Mouse (Mus musculus) cerebellum, postnatal 10 days (tissue): ENCODE results near the gene Gm44502.
A peak's percentile ranks its signal among the peaks of the same experiment; 100 is the strongest.

Source experiments
- DNase-seq, 2 experiments: peaks; one replicate each; pipeline ENCODE4 v3.0.0; 2021; ENCODE audit warnings: mixed read lengths in 2 of 2

Gm44502 gene

DNA sequence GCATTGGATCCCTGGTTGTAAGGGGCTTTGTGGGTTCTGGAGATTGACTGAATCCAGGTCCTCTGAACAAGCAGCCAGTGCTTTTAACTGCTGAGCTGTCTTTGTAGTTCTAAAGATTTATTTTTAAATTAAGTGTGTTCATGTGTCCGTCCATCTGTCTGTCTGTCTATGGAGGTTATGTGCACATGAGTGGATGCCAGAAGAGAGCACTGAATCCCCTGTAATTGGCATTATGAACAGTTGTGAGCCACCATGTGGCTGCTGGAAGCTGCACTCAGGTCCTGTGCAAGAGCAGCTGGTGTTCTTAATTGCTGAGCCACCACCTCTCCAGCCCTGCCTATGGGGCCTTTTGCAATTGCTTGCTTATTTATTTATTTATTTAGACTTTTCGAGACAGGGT, 31.4 kb downstream of the Gm44502 start:
- DNase-seq: peak; percentile 65 to 68

GRCm38 (mm10) chr15:89396883-89397282, 32.6 kb downstream of the Gm44502 start:
- peak in 1 of 2 experiments; percentile 10 for DNase-seq

GRCm38 (mm10) chr15:89390081-89390480, 39.4 kb downstream of the Gm44502 start:
- DNase-seq: peak in 1 of 2 experiments; percentile 73

- DNase-seq: no peak
Observed at GRCm38 (mm10) chr15:89387127-89387526, 42.4 kb downstream of the Gm44502 start.

GRCm38 (mm10) chr15:89384617-89385016, 44.9 kb downstream of the Gm44502 start, which contains the start of gene Klhdc7b:
Gene Klhdc7b, plus strand, starts transcription at chr15:89384917.
- no peak for DNase-seq

DNA sequence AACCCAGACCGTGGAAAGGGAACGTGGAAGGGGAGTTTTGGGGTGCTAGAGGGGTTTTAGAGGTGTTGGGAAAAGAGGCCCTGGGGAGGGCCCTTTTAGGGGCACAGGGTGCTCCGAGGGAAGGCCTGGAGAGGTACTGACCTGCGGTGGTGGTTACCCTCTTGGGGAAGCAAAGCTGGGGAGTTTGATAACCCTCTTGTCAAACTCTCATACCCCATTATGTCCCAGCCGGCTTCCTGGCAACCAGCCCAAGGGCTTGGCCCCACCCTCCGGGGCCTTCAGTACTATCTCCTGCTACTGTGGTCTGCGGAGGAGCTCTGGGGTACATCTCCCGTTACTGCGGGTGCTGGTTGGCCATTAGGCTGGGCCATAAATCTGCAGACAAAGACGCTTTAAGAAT, 50.1 kb downstream of the Gm44502 start:
- peak; percentile 68 to 70 for DNase-seq

GRCm38 (mm10) chr15:89378831-89379401, 50.6 kb downstream of the Gm44502 start, which contains the start of gene Odf3b:
Gene Odf3b, minus strand, starts transcription at chr15:89379282.
- DNase-seq: peak; percentile 72 to 76

DNA sequence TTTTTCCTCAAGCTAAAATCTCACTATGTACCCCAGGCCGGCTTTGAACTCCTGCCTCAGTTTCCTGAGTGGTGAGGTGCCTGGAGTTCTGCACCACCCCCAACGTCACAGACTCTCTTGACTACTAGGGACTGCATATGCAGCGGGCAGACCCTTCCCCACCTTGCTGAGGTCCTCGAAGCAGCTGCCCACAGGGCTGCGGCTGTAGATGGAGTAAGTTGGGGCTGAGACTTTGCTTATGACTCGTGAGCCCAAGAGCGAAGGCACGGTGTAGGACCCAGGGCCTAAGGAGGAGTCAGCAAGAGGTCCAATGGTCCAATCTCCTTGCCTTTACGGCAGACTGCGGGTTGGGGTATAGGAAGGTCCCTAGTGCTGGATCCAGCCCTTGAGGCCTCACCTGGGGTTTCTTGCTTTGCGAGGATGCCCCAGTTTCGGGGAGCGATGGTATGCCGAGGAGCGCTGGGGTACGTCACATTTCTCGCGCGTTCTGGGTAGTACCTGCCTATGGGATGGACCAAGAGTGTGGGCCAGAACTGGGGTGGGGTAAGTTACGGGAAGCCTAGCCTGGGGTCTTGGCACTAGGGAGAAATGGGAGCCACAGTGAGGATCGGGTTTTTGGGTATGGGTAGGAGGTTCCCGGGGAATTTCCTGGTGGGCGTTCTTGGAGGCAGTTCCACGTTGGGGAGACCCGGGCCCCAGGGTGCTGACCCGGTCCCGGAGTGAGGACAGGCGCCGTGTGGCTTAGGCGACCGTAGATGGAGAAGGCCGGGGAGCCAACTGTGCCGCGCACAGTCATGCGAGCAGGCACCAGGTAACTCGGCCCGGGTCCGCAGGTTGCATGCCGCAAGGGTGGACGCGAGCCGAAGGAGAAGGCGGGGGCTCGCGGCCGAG, 51.3 kb downstream of the Gm44502 start:
- DNase-seq: no peak

DNA sequence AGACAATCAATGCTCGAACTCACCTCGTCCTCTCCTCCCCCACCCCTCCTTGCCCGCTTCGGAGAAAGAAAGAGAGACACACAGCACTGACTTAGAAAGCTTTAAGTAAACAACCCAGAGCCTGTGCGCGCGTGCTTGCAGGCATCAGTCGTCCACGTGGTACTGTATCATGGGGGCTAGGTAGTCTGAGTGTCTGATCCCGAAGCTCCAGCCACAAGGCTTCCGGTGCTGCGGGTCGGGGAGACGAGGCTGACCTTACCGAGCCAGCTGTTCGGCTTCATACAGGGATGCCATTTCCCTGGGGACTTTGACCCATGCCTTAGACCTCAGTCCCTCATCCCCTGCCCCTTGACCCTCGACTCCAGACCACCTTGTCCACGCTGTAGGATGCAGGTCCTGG, 52.1 kb downstream of the Gm44502 start:
- DNase-seq: no peak

- no peak for DNase-seq
Observed at GRCm38 (mm10) chr15:89376957-89377356, 52.5 kb downstream of the Gm44502 start, which contains the start of gene Tymp. Gene Tymp, minus strand, starts transcription at chr15:89377039.

- no peak for DNase-seq
Observed at GRCm38 (mm10) chr15:89376040-89376439, 53.5 kb downstream of the Gm44502 start.

DNA sequence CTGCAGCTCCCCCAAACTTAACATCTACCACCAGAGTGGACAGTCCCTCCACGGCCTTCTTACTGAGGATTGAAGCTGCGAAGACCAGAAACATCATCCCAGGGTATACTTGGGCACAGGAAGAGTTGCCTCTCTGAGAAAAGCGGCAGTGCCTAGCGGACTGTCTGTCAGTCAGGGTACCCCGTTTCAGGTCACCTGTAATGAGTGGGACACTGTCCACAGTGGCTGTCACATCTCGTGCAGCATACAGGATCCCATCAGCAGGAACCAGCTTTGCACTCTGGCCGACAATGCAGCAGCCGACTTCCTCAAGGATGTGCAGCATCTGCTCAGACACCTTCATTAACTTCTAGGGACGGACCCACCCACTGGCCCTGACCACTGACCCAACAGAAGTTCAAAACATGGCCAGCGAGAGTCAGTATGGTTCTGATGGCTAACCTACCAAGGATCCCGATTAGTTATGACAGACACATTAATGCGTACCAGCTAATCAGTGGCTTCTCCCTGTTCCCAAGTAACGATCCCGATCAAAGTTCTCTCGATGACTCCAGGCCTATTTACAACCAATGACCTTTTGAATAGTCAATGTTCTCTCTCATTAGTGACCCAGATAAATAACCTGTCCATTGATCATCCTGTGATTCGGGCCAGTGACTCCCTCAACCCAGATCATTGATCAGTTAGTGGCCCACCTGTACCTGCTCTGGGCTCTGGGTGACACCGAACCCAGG, 54.5 kb downstream of the Gm44502 start:
- DNase-seq: no peak

- DNase-seq: no peak
Observed at GRCm38 (mm10) chr15:89374340-89374739, 55.2 kb downstream of the Gm44502 start.

DNA sequence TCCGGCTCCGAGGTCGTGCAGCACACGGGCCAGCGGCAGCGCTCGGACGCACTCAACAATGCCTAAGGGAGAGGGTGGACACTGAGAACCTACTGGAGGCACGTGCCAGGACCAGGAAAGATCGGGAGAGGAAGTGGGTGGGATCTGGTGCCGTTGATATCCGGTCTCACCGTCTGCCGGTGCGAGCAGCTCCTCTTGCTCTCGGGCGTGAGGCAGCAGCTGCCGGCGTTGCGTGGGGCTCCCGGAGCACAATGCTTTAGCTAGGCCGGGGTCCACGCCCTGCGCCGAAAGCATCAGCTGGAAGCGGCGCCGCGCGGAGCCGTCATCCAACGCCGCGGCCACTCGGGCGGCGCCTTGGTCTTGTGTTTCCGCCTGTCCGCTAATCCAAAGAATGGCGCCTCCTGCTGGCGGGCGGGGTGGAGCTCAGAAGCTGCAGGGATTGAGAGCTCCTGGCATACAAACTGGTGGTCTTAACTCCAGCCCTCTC, 55.7 kb downstream of the Gm44502 start, which contains the start of gene Sco2:
Sco2 (minus strand) TSS at position 85 of the 487 bp plus-strand sequence.
- DNase-seq: peak; percentile 99 to 100

DNA sequence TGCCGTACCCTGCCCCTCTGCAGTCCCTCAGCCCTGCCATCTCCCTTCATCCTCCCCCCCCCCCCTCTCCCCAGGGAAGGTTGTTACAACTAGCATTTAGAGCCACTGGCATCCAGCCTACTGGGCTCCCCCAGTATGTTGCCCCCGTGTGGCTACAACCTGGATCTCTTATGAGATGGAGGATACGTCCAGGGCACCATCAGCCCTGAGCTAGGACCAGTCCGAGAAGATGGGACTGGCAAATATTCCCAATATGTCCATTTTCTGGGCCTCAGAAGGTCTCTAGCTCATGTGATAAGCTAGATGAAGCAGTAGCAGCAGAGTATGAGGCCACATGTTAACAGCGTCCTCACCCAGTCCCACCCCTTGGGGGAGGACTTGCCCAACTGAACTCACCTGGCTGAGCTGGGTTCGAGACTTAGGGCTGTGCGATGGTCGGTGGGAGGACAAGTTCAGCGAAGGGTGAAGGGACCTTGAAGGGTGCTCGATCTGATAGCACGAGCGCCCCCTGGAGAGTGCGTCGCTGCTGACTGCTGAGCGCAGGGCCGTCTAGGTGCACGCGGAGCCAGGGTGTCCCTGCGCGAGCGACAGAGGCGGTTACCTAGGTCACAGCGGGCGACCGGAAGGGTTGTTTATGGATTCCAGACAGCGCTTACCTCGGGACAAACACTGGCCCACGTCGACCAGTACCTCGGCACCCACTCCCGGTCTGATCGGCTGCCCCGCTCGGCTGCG, 56.3 kb downstream of the Gm44502 start:
- peak; percentile 89 for DNase-seq

DNA sequence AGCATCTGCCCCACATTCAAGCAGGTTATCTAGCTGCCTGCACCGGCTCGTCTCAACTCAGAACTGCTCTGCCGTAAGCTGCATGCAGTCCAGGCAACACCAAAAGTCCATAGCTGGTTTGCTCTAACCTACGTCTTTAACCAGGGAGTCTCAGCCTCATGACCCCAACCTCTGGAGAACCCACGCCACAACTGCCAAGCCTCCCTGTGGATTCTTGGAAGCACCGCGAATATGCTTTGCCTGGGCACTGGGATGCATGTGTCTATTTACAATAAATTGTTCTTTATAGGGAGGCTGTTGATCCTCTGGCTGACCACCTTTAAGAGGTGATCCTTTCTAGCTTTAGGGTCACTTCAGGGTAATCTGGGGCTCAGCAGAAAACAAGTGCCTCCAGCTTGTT, 57.0 kb downstream of the Gm44502 start:
- peak in 1 of 2 experiments; percentile 44 for DNase-seq

DNA sequence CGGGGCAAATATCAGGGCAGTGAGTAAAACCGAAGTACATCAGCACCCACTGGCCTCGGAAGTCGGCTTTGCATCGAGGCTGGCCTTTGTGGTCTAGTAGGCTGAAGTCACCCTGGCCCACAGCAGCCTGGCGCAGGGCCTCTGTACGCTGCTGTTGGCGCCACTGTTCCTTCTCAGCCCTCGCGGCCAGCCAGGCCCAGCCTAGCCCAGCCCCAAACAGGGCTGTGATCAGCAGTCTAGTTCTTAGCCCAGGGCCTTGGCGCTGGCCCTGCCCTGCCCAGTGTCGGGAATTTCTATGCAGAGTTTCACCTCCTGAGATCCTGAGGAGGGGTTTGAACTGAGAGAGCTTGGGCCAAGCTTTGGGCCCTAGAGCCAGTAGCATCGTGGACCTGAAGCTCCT, 57.4 kb downstream of the Gm44502 start:
- no peak for DNase-seq
